Mouse (Mus musculus): ENCODE results near the gene Gm3045. TPM values are rescaled to one million over a fixed set of nuclear protein-coding genes. Genes with fewer than 3 reads are reported as not detected.

Gene Gm3045
- not detected for polyA plus RNA-seq (2017; shearing (Covaris generic))

DNA sequence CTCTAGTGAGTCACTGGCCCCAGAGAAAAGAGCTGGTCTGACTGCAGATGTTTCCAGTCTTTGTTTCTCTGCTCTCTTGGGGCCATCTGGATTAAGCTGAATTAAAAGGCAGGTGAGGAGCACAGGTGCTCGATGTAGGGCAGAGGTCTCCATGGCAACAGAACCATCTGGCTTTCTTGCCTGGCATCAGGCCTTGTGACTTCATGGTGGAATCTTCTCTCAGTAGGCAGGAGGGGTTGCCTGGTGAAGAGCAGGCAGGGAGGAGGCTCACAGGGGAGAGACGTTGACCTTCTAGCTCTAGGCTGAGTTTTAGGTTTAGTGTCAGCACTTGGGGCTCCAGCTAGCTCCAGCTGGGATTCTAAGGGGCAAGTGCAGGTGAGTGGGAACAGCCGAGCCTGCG, at the start of gene Gm3045:
Gene Gm3045, plus strand, starts transcription at position 230 of the 400 bp plus-strand sequence.

GRCm38 (mm10) chr13:56438211-56439075, 12.0 kb downstream of the Gm3045 start, which contains the start of gene Slc25a48:
Gene Slc25a48 (plus strand): TSS chr13:56438355.

GRCm38 (mm10) chr13:56482146-56482545, 55.8 kb downstream of the Gm3045 start, which contains the start of gene Il9:
Gene Il9 (minus strand): TSS chr13:56482246.

Other genes starting within 250 kb of the Gm3045 start
- not detected for gene Tifab, start 247.7 kb upstream of the Gm3045 start, polyA plus RNA-seq (2017; shearing (Covaris generic))
- gene Neurog1, start 174.4 kb upstream of the Gm3045 start, polyA plus RNA-seq (2017; shearing (Covaris generic)), result not detected
- gene Cxcl14, start 130.0 kb upstream of the Gm3045 start, polyA plus RNA-seq (2017; shearing (Covaris generic)), result not detected
- not detected for gene Slc25a48, start 11.8 kb downstream of the Gm3045 start, polyA plus RNA-seq (2017; shearing (Covaris generic))
- not detected for gene Il9, start 55.7 kb downstream of the Gm3045 start, polyA plus RNA-seq (2017; shearing (Covaris generic))
- 2.4 TPM for gene Fbxl21, start 95.9 kb downstream of the Gm3045 start, polyA plus RNA-seq (2017; shearing (Covaris generic))
- not detected for gene Lect2, start 121.9 kb downstream of the Gm3045 start, polyA plus RNA-seq (2017; shearing (Covaris generic))
- not detected for gene Tgfbi, start 182.9 kb downstream of the Gm3045 start, polyA plus RNA-seq (2017; shearing (Covaris generic))

All from effector memory CD4-positive, alpha-beta T cell, adult 7 months (primary cell).